Mouse (Mus musculus): ENCODE data around the gene B4galt4.
A peak's percentile ranks its signal among the peaks of the same experiment; 100 is the strongest.

The B4galt4 gene

DNA sequence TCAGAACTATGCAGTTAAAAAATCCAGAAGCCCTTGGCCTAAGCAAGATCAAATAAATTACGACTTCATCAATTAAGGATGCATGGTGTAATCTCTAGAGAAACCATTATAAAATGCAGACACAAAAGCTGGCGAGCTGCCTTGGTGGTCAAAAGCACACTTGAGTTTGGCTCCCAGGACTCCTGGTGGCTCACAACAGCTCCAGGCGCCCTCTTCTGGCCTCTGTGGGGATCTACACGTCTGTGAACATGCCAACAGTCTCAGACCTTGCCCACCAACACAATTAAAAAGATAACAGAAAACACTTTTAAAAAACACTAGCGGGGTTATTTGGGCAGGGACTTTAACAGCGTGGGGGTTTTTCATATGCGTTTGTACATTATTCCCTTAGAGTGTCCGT, 70.5 kb downstream of the B4galt4 start:
- H3K36me3 ChIP-seq (ENCODE audit: control insufficient read depth, insufficient read depth, low read length, poor library complexity, severe bottlenecking): no peaks in the 10 kb centered on the region
- peak; percentile 70 for DNase-seq (ENCODE audit: low read depth, low spot score)
- no peaks in the 10 kb centered on the region for H3K27me3 ChIP-seq (ENCODE audit: control insufficient read depth, insufficient read depth, low read length, poor library complexity, severe bottlenecking)
